Mouse (Mus musculus) forelimb bud, embryonic 11.5 days (tissue): Measurements from ENCODE around the gene Tmem163.
A peak's percentile ranks its signal among the peaks of the same experiment; 100 is the strongest.

Experiments
- DNase-seq: peaks from one replicate; pipeline ENCODE4 v3.0.0-alpha.2; 2012; ENCODE audit warnings: low read depth, low spot score

Tmem163 gene

DNA sequence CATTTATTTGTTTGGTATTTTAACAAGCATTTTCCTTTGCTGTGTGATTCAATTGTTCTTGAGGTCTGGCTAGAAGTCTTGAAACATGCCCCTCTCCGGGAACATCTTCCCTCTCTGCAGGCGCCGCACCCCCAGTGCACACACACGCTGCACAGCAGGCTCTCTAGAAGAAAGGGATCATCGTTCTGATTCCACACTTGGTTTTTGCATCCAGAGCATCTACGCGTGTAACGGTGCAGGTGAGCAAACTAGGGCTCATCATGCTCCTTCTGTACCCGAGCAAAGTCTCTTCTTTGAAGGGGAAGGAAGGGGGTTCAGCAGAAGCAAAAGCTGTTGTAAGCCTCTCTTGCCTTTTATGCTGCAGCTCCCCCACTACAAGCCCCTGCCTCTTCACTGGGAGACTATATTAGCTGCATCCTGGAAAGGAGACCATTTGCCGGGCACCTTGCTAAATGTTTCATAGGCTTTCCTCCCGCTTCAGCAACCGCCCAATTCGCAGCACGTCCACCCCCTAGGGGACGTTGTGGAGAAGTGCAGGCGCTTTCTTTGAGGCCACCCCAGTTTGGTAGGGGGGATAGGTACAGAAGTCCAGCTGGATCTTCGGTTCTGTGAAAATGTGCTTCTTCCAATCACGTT is at the start of gene Tmem163:
Tmem163 (minus strand) TSS at position 51 of the 636 bp plus-strand sequence.
- peak; percentile 54 for DNase-seq

DNA sequence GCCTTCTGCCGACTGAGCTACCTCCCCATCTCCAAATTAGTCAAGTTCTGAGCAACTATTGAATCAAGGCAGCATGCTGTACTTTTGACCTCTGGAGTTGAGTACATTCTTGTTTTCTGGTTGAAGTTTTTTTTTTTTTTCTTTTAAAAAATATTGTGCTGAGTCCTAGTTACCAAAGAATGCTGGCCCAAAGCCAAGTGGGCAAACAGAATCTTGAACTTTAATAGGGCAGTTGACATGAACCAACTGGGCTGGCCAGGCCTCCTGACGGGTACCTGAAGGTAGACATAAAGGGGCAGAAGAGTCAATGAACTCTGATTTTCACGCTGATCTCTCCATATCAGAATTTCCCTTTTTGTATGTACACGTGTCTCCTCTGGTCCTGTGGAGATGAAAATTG is 49.7 kb upstream of the Tmem163 start, which contains the start of gene Acmsd:
Acmsd (plus strand) TSS at position 318 of the 400 bp plus-strand sequence.
- no peak for DNase-seq

DNA sequence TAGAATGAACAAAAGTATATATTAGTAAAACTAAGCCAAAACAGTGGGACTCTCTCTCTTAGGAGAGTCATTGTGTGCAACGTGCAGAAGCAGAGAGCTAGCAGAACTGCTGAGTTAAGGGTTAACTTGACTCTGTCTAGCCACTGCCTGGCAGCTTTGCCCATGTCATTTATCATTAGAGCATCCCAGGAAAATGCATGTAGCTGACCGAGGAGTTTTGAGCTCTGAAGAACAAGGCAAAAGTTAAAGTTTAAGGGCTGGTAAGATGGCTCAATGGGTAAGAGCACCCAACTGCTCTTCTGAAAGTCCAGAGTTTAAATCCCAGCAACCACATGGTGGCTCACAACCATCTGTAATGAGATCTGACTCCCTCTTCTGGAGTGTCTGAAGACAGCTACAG is 44.2 kb upstream of the Tmem163 start:
- DNase-seq, result no peak

DNA sequence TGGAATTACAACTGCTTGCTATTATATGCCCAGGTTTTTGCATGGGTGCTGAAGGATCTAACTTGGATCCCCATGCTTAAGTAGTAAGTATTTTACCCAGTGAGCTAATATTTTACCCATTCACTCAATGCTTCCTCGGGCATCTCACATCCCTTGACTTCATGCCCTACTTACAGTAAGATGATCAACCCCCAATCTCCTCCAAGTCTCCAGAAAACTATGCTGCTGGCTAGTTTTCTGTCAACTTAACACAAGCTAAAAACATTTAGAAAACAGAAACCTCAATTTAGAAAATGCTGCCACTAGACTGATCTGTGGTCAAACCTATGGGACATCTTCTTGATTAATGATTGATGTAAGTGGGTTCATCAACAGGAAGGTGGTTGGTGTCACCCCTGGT is 38.9 kb upstream of the Tmem163 start:
- DNase-seq, result no peak

DNA sequence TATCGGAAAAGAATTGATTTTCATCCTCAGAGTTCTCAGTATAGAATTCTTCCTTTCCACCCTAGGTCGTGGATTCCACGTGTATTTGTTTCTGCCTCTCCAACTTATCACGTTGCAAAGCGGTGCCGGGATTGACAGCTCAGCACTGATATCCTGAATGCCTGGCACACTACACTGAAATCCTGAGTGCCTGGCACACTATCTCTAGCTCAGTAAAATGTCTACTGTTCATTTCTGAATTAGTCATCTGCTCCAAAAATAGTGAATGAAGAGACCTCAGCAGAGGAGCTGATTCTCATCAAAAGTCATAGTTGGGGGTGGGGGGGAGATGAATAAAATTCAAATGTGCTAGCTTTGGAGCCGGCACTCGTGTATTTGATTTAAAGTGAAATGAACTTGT is 37.1 kb upstream of the Tmem163 start:
- no peak for DNase-seq

DNA sequence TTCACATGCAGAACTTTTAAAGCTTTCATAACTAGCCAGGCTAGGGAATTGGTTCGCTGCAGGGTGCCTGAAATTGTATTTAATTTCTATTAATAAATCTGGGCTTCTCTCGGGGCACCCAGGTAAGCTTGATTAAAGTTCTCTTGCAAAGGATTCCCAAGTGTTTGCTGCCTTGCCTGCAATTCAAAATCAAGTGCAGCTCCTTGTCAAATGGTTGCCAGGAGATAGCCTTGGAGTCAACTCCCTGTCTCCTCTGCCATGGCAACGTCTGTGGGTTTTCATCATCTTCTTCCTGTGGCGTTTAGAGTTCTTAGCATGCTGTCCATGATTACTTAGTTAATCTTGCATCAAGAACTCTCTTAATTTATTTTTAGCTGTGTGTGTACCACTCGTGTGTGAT is 26.9 kb upstream of the Tmem163 start:
- DNase-seq, result no peak

DNA sequence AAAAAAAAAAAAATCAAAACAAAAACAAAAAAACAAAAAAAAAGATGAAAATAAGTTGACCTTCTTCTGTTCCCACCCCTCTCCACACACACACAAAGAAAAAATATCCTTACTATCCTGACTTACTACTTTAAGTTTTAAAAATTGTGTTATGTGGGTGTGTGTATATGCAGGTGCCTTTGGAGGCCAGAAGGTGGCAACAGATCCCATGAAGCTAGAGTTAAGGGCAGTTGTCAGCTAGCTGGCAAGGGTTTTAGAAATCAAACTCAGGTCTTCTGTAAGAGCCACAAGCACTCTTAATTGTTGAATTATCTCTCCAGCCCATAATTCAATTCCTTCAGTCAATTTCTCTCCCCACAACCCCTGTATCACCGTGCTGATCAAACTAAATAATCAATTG is 22.8 kb upstream of the Tmem163 start:
- DNase-seq, result no peak

DNA sequence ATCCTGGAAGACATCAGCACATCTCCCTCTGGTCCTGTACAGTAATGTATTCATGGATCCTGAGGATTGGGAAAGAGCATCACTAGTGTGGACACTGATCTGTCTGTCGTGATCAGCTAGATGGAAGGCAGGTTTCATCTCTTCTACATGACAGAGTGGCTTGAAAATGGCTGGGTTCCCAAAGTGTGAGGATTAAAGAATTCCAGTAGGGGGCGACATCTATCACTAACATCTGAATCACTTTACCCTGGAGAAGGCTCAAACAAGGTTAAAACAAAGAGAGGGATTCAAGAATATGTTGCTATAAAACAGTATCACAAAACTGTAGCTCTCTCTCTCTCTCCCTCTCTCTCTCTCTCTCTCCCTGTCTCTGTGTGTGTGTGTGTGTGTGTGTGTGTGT is 17.2 kb upstream of the Tmem163 start:
- no peak for DNase-seq

DNA sequence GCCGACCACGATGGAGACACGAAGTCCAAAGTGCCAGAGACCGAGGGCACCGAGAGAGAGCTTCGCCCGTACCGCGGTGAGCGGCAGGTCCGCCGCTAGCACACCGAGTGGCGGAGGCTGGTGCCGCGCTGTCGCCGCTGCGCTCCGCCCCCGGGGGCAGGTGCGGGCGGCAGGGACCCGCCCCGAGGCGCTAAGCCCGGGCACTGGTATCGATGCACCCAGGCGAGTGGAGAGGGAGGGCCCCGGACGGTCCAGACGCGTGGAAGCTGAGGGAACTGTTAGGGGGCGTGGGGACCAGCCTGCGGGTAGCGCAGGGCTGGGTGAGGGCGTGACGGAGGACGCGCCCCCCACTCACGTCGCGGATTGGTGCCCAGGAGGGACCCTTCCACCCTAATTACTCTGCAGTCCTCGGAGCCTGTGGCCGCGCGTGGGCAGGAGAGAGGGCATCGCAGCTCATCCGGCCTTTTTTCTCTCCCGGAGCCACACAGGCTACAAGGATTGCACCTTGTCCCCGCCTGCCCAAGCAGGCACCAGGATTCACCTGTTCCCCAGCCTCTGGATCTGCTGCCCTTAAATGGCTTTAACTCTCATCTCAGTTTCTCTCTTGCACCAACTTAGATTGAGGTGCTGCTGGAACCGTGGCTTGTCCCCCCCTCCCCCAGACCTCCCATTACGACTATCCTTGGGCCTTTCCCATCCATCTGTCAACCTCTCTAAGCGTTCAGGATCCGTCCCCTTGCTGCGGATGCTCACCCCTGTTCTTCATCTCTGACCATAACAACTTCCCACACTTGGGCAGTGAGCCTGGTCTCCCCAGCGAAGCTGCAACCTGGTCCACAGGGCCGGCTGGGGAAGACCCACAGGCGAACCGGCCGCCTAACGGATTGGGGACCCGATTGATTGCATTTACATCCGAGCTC is 1.4 kb downstream of the Tmem163 start:
- no peak for DNase-seq

DNA sequence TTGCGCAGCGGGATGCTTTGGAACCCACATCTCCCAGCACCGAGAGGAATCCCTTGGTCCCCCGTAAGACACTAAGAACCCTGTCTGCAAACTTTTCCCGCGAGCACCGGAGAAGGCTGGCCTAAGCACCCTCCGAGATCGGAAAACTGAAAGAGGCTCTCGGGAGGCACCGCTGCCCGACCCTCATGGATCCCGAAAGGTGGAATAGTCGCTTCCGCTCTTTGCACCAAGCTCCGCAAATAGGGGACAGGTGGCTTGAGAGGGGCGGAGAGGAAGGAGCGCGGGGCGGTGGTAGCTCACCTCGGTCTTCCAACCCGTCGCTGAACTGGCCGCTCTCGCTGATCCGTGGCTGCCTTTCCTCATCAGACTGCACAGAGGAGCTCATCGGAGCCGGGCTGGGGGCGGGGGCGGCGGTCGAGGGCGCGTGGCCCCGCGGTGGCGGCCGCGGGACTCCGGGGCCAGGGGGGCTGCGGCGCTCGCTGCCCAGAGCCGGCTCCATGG is 2.2 kb downstream of the Tmem163 start:
- no peak for DNase-seq

DNA sequence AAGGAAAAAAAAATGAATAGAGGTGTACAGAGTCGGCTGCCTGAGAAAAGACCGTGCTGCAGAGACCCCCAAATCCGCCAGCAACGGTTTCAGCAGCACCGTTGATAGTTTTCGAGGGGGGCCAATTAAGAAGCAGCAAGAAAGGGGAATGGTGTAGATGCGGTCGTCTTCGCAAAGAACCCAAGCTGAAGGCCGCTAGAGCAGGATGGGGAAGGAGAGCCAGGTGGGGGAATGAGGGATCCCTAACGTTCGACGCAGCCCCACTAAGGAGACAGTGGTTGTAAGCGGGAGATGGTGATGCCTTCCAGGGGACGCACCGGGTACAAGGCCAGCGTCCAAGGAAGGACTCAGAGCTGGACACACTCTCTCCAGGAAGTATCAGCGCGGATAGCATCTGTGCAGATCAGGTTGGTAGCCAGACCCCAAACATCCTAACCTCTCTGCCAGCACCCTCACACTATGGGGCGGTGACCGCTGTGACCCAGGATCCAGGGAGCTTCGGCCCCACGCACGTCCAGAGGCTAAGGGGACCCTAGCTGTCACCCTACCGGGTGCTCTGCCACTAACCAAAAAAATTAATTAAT is 2.7 kb downstream of the Tmem163 start:
- no peak for DNase-seq

DNA sequence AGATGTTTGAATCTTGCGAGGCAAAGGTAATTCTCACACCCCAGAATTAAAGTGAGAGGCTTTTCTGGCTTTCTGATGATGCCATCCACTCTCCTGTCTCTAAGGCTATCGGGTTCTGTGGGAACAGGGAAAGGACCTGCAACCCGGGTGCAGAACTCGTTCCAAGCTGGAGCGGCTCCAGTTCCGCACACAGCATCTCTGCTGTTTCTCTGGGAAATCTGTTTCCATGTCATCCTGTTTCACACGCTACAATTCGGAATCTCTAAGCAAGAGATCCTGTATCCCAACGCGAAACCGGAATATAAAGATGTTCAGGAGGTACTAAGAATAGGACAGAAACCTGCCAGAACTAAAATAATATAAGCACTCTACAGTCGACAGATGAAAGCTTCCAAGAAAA is 3.2 kb downstream of the Tmem163 start:
- no peak for DNase-seq

DNA sequence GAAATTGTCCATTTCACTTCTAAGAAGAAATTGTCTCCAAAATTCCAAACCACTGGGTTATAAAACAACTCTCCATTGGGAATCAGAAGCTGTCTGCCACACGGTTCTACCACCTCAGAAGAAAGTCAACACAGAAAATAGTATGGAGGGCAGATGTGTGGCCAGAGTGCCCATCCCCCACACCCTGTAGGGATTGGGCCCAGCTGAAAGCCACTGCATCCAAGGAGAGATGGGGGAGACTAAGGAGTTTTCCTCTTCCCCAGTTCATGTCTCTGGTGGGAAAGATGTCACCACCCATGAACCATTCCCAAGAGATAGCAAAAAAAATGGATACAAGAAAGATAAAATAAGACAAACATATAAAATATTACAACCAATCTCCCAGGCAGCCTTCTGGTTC is 4.1 kb downstream of the Tmem163 start:
- no peak for DNase-seq

DNA sequence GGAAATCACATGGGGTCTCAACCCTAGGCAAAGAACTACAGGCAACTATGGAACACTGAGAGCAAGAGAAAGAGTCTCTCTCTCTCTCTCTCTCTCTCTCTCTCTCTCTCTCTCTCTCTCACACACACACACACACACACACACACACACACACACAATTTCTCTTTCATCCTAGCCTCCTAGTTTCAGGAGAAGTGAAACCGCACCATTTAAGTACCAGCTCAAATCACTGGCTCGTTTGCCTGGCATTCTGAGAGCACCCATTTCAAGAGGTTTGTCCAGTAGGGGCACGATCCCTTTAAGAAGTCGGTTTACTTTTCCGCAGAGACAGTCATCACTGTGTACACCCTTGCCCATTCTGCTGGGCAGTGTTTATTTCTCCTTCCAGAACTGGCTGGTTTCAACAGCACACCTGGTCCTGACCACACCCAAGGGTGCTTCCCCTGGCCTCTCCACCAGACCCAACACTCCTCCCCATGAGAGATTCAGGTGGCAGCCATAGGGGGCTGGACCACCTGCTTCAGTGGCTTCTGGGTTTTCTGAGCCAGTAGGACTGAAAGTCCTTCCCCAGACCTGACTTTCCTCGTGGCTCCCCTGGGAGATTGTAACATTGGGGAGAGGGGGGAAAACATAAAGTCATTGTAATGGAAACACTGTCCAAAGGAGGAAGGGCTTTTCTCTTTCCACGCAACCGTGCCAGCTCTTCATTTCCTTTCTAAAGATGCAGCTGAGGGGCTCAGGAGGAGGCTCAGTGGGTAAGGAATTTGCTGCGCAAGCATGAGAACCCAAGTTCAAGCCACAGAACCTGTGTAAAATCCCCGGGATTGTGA is 5.9 kb downstream of the Tmem163 start:
- DNase-seq, result no peak

DNA sequence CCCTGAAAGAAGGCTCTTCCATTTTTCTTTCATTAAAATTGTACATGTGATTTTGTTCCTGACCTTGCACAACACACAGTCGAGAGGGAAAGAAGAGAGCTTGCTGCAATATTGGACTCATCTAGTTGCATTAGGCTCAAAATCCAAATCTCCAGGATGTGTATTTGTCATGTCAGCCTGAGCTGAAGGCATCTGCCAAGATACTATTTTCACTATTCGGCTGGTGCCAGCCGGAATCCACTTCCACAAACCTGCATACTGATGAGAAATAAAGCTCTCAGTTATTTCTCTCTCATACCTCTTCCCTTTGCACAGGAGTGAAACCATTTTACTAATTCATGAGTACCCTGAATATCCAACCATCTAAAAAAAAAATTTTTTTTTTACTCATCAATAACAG is 11.2 kb downstream of the Tmem163 start:
- no peak for DNase-seq

DNA sequence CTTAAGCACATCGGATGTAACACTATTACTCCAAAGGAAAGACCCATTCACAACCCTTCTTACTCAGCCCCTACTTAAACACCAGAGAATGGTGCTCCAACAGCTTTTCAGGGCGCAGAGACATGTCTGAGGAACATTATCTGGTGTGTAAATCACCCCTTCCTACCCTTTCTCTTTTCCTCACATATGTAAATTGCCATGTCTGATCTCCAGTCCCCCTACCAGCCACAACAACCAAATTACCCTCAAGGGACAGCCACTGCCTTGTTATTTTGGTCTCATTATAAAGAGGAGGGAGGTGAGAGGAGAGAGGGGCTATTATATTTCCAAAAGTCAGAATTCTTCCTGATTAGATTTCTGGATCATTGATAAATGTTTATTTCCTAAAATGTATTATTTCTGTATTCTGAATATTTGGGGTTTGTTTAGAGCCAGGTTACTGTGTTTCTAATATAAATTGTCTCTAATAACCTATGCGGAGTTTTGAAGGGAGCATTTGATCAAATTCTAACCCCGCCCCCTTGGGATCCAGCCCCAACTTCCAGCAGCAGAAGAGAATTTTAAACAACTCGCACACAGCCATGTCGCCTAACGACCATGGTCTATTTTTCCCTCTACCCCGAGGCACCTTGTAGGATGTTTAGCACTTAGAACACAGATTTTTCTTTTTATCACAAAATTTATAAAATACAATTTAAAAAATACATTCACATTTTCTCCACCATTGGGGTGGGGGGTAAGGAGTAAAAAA is 12.1 kb downstream of the Tmem163 start:
- DNase-seq, result no peak

DNA sequence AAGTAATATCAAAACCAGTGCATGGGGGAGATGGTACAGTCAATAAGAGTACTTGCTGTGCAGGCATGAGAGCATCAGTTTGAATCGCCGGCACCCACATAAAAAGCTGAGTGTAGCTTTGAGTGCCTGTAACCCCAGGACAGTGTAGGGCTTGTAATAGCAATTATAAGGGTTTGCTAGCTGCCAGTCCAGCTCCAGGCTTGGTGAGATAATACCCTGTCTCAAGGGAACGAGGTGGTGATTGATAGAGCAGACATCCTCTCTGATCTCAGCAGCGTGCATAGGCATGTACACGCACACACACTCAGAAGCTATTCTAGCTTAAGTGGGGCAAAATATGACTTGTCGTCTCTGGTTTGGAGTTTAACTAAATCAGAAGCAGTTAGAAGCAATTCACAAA is 13.1 kb downstream of the Tmem163 start:
- DNase-seq, result no peak

DNA sequence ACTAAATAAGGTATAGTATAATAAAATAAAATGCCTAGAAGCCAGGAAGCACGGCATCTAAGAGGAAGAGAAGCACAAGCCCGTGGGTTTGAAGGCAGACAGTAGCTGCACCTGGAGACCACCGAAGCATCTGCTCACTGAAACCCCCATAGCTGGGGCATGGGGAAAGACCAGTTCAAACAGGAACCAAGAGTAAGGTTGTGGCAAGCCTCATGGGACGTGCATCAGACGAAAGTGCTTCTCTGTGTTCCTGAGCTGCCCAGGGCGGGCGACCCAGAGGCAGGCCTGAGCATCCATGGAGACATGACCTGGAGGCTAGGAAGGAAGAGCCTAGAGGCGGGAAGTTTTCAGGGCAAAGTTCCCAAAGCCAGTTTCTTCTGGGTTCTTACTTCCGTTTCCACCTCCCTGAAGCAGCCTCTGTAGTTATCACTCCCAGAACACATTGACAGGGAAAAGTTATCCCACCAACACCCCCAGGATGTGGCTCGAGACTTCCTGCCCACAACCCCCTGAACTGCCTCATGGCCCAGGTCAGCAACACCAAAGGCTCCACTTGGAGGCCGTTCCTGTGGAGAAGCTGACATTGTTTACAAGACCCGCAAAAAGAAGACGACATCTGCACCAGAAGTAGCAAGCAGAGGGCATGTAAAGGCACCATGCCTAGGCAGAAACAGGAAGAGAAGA is 16.8 kb downstream of the Tmem163 start:
- DNase-seq, result no peak

DNA sequence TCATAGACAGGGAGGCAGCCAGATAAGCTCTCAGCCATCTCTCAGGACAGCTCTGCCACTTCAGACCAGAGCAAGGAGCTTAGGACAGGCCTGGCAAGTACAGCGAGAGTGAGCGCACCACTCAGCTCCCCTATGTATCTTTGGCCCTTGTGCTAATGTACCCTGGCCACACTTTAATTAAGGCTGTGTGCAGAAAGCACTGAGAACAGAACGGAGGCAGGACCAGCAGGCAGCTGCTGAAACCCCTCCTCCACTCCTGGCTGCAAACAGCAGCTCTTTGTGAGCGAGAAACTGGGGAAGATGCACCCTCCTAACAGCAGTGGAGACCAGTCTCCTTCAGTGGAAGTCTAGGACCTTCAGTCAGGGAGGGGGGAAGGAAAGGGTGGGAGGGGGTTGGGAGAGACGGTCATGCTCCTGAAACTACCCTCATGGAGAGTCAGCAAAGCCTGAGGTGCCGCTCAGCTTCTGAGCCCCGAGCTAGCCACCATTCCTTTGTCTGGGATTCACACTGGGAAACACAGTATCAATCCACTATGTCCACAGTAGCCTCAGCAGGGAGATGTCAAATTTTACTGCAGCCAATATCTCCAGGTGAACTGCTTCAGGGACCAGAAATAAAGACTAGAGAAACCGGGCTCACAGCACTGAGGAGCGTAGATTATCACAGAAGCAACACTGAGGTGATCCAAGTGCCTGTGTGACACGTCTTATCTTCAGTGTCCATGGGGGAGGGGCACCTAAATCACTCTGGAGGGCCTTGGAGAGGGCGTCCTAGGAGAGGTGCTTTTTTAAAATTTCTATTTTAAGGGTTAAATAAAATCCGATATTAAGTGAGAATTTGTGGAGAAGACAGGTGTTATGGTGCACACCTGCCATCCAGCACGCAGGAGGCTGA is 18.0 kb downstream of the Tmem163 start:
- no peak for DNase-seq
